Mouse (Mus musculus): ENCODE results near the gene Ehd4. TPM values are rescaled to one million over a fixed set of nuclear protein-coding genes. Genes with fewer than 3 reads are reported as not detected.
A peak's percentile ranks its signal among the peaks of the same experiment; 100 is the strongest.

Ehd4 gene
- 28.3 and 31.0 TPM in 2 replicates for total RNA-seq (2017)

DNA sequence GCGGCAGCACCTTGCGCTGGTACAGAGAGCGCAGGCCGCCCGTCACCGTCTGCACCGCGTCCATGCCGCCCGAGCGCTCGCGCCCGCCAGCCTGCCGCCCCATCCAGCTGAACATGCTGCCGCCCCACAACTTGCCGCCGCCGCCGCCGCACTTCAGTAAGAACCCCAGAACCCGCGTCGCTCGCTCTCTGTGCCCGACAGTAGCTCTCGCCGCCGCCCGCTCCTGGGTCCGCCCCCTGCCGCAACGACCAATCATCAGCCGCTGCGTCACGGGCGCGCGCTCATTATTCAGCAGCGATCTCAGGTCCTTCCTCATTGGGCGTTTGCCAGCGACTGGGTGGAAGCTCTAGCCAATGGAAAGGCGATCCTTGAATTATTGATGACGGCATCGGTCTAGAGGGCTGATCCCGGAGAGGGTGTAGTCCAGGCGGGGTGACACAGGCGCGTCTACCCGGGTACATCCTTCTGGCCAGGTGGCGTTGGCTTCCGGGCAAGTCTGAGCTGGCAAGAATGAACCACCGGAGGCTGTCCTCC, at the start of gene Ehd4:
Gene Ehd4 (minus strand): TSS at position 246 of the 534 bp plus-strand sequence.
- ATAC-seq (replicated peaks; ENCODE audit: low read depth, poor library complexity, severe bottlenecking), result peak; percentile 84

DNA sequence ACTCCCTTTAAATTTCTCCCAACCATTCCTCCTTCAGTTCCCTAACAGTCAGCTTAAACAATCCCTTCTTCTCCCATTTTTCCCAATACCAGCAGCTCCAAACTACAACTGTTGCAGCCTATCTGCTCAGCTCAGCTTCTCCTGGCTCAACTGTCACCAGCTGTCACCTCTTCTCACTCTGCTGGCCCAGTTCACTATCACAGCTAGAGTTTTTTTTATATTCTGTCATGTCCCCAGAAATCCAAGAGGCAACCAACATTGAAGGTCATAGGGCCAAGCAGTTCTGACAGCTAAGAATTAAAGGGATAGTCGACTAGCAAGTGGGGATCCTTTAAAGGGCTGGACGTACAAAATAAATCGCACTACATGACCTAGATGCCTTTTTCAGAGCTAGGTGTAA, 49.3 kb upstream of the Ehd4 start:
- ATAC-seq (replicated peaks; ENCODE audit: low read depth, poor library complexity, severe bottlenecking), result no peak

DNA sequence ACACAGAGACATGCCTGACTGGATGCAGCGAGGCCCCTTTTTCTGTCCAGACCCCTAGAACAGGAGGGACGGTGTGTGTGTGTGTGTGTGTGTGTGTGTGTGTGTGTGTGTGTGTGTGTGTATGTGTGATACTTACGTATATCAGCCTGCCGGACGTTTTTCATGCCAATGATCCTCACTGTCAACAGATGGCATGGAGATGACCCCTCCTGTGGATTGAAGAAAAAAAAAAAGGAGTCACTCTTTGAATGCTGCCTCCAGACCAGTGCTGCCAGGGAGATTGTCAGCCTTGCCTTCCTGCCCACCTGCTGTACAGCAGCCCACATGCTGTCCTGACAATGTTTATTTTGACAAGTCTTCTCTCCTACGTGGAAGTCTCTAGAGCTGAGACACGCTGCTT, 45.7 kb upstream of the Ehd4 start:
- ATAC-seq (replicated peaks; ENCODE audit: low read depth, poor library complexity, severe bottlenecking), result no peak

DNA sequence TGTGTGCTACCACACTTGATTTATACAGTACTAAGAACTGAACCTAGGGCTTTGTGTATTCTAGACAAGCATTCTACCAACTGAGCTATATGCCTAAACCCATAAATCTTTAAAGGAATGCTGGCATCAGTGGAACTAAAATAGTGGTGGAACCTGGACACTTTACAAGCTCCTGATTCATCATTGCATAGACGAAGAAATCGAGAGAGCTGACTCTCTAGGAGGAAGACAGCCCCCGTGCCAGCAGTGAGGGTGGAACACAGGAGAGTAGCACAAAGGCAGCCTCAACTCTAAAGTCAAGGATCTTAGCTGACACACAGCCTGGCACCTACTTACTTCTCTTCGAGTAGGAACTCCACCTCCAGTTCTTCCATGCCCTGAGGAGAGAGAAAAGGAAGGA, 33.8 kb upstream of the Ehd4 start:
- no peak for ATAC-seq (replicated peaks; ENCODE audit: low read depth, poor library complexity, severe bottlenecking)

DNA sequence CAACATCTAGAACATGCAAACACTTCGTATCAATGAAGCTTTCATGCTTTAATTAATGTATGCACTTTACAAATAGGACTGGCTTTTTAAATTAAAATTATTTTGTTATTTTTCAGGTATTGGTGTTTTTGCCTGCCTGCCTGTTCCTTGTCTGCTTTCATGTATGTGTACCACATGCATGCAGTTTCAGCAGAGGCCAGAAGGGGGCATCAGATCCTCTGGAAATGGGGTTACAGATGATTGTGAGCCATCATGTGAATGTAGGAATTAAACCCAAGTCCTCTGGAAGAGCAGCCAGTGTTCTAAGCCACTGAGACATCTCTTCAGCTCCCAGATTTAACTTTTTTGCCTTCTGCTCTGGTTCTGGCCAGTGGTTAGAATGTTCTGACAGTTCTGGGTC, 33.2 kb upstream of the Ehd4 start:
- no peak for ATAC-seq (replicated peaks; ENCODE audit: low read depth, poor library complexity, severe bottlenecking)

DNA sequence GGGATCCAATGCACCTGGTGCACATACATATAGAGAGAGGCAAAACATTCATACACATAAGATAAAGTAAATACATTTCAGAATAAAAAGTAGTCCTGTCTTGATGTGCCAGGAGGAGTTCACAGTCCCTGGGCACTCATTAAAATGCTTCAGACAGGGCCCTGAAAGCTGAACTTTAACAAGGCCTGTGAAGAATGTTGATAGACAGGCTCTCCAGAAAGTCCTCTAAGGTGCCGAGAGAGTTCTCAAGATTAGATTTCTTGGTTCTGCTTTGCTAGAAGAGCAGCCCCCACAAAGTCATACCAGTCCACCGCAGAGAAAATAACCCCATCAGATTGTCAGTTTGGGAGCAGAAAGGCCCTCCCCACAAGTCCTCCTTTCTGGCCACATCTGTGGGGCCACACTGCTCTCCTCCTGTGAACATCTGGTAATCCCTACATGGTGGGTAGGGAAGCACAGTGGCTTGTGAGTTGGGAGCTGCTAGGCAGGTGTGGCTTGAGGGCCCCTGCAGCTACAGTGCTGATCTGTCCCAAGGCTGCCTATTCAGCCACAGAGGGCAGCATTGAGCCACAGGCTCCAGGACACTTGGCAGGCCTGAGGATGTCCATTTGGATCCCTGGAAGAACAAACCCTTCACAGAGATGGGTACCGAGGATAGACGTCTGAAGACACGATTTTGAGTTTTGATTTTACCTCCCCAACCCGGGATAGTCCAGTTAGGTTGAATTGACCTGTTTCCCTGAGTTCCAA, 31.3 kb upstream of the Ehd4 start:
- peak; percentile 39; the same call in 1 of the 2 replicates for ATAC-seq (replicated peaks; ENCODE audit: low read depth, poor library complexity, severe bottlenecking)

DNA sequence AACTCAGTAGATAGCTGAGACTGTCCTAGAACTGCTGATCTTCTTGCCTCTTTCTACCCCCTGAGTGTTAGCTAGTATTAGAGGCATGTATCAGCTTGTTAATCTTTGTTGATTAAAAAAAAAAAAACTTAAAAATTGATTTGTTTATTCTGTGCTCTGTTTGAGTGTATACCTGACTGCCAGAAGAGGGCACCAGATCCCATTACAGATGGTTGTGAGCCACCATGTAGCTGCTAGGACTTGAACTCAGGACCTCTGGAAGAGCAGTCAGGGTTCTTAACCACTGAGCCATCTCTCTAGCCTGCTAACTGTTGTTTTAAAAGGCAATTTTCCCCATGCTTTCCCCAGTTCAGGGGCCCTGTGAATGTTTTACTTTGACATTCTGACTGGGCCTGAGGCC, 24.5 kb upstream of the Ehd4 start:
- ATAC-seq (replicated peaks; ENCODE audit: low read depth, poor library complexity, severe bottlenecking), result no peak

DNA sequence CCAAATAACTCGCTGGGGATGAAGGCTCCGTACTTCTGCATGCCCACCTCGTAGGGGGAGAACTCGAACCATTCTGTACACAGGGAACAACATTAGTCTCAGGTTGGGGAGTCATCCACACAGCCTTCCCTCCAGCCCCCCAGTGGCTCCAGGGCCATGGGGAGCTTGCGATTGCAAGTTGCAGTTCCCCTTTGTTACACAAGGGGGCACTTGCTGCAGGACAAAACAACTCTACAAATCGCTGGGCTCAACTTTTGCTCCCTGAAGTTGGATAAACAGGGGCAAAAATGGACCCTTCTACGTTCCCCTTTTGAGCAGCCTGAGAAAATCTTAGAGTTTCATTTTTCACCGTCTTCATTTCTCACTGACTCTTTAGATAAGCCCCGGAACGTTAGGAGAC, 19.3 kb upstream of the Ehd4 start:
- 0 out of 2 replicates have a peak, but pooled peaks have one; percentile 45 for ATAC-seq (replicated peaks; ENCODE audit: low read depth, poor library complexity, severe bottlenecking)

DNA sequence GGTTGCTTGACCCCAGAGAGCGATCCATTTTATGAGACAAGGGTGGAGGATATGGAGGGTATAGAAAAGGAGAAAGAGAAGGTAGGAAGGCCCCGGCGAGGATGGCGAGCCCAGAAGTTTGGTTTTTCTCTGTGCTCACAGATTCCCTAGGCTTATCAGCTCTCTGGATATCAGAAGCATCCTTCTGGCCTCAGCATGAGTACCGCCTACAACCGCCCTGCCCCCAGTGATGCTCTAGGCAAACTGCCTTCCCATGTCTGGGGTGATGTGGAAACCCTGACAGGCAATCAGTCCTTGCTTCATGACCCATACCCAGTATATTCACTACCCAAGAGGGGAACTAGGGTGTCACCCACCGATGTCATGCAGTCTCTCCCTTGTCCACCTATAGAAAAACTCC, 17.0 kb upstream of the Ehd4 start:
- ATAC-seq (replicated peaks; ENCODE audit: low read depth, poor library complexity, severe bottlenecking), result no peak

DNA sequence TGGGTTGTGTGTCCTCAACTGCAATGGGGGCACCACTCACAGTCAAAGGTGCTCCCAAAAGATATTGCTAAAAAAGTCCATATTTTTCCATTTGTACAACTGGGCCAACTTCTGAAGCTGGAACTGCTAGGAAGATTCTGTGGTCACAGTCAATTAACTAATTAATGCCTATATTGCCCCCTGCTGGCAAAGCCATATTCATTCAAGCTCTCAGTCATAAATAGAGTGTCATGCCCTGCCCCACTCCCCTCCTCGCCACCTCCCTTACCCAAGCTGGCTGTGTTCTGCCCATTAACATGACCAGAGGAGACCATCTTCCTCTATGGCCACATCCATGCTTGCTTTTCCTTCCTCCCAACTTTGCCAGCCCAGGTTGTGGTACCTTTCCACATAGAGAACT, 16.3 kb upstream of the Ehd4 start:
- peak; percentile 80 for ATAC-seq (replicated peaks; ENCODE audit: low read depth, poor library complexity, severe bottlenecking)

DNA sequence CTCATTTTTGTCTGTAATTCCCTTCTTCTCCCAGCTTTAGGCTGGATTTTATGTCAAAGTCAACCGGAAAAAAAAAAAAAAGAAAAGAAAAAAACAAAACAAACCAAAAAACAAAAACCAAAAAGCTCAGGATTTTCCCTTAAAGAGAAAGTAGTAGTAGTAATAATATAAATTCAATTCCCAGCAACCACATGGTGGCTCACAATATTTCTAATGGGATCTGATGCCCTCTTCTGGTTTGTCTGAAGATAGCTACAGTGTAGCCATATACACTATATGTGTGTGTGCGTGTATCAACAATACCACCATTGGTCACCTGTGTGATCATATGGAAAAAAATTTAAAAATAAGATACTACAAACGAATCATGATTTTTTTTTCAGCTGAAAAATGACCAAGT, 15.0 kb upstream of the Ehd4 start:
- no peak for ATAC-seq (replicated peaks; ENCODE audit: low read depth, poor library complexity, severe bottlenecking)

DNA sequence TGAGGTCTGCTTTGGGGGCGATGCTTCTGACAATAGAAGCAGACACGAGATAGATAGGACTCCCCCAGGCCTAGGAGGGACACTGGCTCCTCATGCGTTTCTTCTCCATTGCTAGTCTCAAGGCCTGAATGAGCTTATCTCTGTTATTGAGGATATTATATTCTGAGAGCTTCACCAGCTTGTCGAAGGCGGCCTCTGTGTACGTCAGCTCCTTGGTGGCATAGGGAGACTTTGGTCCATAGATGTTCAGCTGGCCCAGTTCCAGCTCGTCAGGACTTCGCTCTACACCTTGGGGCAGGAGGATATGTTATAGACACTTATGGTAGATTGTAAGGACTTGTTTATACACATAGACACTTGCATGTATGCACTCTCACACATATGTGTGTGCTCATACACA, 13.4 kb upstream of the Ehd4 start:
- ATAC-seq (replicated peaks; ENCODE audit: low read depth, poor library complexity, severe bottlenecking), result no peak

DNA sequence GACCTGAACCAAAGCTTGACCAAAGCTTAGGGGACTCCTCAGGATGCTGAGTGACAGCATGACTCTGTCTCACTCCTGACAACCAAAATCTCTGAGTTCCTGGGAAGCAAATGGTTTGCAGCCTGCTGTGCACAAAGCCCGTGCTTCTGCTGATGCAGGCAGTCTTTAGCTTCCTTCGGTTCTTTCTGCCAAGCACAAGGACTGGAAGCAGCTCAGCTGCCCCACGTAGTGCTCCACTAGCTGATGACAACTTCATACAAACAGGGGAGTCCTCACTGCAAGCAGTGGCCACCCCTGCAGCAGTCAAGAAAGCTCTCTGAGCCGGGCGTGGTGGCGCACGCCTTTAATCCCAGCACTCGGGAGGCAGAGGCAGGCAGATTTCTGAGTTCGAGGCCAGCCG, 11.1 kb upstream of the Ehd4 start:
- ATAC-seq (replicated peaks; ENCODE audit: low read depth, poor library complexity, severe bottlenecking), result no peak

DNA sequence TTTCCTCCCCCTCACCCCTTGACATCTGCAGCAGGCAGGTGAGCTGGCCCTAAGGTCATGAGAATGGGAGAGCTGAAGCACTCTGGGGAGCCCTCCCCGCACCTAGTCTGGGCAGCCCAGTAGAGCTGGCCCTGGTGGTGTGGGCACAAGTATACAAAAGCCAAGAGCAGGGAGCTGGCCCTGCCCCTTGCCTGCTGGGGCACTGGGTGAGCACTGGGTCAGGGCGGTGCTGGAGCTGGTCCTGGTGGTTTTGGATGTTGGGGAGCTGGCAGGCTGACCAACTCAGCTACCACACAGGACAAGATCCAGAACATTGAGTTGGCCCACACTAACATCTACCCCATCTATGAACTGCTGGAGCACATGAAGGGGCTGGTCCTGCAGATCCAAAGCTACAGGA, 5.0 kb upstream of the Ehd4 start:
- no peak for ATAC-seq (replicated peaks; ENCODE audit: low read depth, poor library complexity, severe bottlenecking)

DNA sequence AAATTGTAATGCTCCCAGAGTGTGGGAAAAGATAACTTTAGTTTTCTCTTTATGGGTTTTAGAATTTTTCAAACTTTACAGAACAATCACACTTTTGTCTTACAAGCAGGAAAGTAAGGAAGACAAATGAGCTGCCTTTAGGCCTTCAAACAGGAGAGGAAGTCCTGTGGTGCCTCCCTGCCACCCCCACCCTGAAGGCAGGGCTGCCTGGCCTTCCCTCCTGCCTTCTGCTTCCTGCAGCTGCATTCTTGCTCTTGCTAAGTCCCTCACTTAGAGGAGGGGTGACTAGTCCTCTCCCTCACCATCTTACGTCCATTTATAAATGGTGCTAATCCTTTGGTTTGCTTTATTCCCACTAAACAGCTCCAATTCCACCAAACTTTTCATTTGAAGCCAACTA, 4.4 kb upstream of the Ehd4 start:
- ATAC-seq (replicated peaks; ENCODE audit: low read depth, poor library complexity, severe bottlenecking), result no peak

DNA sequence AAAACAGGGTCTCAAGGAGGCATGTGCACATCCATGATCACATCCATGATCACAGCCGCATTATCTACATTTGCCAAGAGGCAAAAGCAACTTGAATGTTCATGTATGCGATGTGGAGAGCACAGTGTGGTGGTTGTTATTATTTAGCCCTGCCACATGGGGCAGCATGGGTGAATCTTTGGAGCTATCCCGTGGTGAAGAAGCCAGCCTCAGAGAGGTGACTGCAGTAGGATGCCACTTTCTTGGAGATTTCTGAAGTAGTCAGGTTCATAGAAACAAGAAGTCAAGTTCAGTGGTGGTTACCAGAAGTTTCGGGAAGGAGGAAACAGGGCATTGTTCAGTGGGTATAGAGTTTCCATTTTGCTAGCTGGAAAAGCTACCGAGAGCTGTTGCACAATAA, 3.6 kb upstream of the Ehd4 start:
- peak; percentile 40 for ATAC-seq (replicated peaks; ENCODE audit: low read depth, poor library complexity, severe bottlenecking)

DNA sequence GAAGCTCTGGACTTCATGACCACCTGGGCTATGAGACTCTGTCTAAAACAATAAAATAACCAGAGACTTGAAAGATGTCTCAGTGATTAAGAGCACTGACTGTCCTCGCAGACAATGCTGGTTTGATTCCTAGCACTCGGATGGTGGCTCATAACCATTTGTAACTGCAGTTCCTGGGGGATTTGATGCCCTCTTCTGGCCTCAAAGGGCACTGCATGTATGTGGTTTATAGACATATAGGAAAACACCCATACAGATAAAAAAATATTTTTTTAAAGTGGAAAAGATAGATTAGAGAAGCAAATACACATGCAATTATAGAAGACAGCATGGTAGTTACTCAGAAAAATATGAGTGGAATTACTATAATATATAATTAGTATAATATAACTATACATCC, 3.2 kb upstream of the Ehd4 start:
- ATAC-seq (replicated peaks; ENCODE audit: low read depth, poor library complexity, severe bottlenecking), result no peak

DNA sequence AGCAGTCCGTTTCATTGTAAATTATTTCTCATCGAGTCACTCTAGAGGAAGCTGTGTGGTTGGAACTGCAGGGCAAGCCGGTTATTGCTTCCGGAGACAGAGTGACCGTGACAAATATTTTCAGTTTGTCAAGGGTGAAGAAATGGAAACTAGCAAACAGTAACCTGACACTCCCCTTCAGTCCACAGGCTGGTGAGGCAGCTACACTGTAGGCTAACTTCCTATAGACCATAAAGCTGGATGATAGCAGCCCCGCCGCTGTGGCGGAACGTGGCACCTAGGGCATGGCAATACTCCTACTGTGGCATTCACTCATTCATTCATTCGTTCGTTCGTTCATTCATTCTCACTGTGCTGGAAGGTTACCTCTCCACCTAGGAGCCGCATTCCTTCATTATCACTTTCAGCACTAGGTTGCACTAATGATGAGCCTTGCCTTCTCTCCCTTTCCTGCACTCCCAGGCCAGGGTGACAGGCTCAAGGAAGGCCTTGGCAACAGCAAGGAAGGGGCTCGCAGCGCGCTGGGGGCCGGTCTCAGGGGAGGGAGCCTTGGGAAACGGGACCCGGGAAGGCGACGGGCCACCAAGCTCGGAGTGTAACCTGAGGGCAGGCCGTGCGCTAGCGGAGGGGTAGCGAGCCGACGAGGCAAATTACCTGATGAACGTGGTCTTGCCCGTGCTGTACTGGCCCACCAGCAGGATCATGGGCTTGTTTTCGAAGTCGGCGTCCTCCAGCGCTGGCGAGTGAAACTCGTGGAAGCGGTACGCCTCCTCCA, 633 bp downstream of the Ehd4 start:
- ATAC-seq (replicated peaks; ENCODE audit: low read depth, poor library complexity, severe bottlenecking), result peak; percentile 60

DNA sequence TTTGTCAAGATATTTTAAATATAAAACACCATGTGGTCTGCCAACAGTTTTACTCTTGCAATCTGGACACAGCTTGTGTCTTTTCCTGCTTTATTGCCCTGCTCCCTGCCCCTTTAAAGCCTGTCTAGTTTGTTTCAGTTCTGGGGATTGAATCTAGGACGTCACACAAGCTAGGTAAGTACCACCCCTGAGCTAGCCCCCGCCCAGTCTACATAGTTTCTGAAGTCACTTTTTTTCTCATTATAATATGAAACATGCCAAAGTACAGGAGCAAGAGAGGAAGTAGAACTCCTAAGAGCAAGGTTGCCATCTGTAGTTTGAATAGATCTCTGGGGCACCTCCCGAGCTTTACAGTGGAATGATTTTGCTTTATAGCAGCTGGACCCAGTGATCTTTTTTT, 3.8 kb downstream of the Ehd4 start:
- no peak for ATAC-seq (replicated peaks; ENCODE audit: low read depth, poor library complexity, severe bottlenecking)

DNA sequence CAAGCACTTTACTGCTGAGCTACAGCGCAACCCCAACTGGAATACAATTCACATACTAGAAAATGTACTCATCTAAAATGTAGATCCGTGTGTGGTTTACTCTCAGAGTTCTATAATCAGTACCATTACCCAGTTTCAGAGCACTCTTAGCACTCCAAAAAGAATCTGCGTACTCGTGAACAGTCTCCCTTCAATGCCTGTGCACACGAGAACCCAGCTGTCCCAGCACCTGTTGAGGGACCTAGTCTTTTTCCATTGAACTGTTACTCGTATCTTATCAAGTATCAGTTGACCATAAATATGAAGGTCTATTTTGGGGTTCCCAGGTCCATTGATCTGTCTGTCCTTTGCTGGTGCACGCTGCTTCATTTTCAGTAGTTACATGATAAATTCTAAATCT, 4.8 kb downstream of the Ehd4 start:
- ATAC-seq (replicated peaks; ENCODE audit: low read depth, poor library complexity, severe bottlenecking), result no peak

DNA sequence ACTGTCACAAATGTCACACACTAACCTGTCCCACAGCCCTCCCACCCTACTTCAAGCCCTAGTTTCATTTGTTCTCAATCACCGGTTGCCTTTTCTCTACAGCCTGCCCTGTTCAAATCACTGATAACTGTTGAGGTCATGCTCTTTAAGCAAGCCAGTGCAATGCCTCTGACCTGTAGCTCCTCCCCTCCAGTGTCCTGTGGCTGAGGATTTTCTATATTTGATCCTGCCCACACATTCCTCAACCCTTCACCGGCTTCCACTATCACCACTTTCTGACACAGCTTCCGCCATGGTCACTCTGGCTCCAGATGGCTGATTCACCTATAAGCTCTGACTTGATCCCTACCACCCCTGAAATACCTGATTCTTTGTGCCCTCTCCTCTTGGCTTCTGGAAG, 6.4 kb downstream of the Ehd4 start:
- peak; percentile 45; the same call in 1 of the 2 replicates for ATAC-seq (replicated peaks; ENCODE audit: low read depth, poor library complexity, severe bottlenecking)
